Mouse (Mus musculus) intestine, embryonic 16.5 days (tissue): Measurements from ENCODE around the gene Igf1. TPM values are rescaled to one million over a fixed set of nuclear protein-coding genes. Genes with fewer than 3 reads are reported as not detected.

Source experiments
- ATAC-seq: fragments of 200-750 bp; cut with Nextera tagmentation; 2 replicates; pipeline ENCODE4 v1.8.0; 2017; ENCODE audit warnings: moderate TSS enrichment, moderate library complexity
- H3K27ac ChIP-seq: fragments of 300-500 bp; sonication (generic); 2 replicates; pipeline ENCODE4 v1.5.1; 2014; ENCODE audit warnings: mild to moderate bottlenecking, low read length
- H3K27me3 ChIP-seq: fragments of 300-500 bp; sonication (generic); replicated peaks from 2 replicates; pipeline ENCODE4 v1.6.1; 2014; ENCODE audit warnings: low read length, control low read depth, mixed read lengths; ENCODE audit not compliant: control insufficient read depth, insufficient read depth
- H3K36me3 ChIP-seq: fragments of 300-500 bp; sonication (generic); 2 replicates; pipeline ENCODE4 v1.6.1; 2014; ENCODE audit warnings: low read length, control low read depth; ENCODE audit not compliant: control insufficient read depth, insufficient read depth
- H3K4me1 ChIP-seq: fragments of 300-500 bp; sonication (generic); 2 replicates; pipeline ENCODE4 v1.6.1; 2014; ENCODE audit warnings: low read length, control low read depth, mixed read lengths; ENCODE audit not compliant: control insufficient read depth, insufficient read depth
- H3K4me2 ChIP-seq: fragments of 300-500 bp; sonication (generic); 2 replicates; pipeline ENCODE4 v1.6.1; 2014; ENCODE audit warnings: low read depth, low read length, control low read depth
- H3K4me3 ChIP-seq: fragments of 300-500 bp; sonication (generic); 2 replicates; pipeline ENCODE4 v1.5.1; 2014; ENCODE audit warnings: mild to moderate bottlenecking, low read length
- H3K9ac ChIP-seq: fragments of 300-500 bp; sonication (generic); 2 replicates; pipeline ENCODE4 v1.6.1; 2014; ENCODE audit warnings: low read depth, low read length
- H3K9me3 ChIP-seq: fragments of 300-500 bp; sonication (generic); 2 replicates; pipeline ENCODE4 v1.6.1; 2016; ENCODE audit warnings: low read length, control low read depth; ENCODE audit not compliant: control insufficient read depth
- WGBS: fragments of 180-500 bp; shearing (Covaris S2); extraction: QIAGEN DNeasy Blood & Tissue Kit; methylation state at CpG from one replicate; pipeline ENCODE4 v1.1.7; 2014; 5-methylcytosine and 5-hydroxymethylcytosine counted together
- polyA plus RNA-seq: library from polyadenylated mRNA; unstranded; fragments of >200 nt; fragmentation: Nextera tagmentation; extraction: Ambion mirVana; gene quantifications from 2 replicates; pipeline ENCODE4 v1.2.1, GENCODE M21; 2015

The Igf1 gene
- 36.2 and 36.3 TPM in 2 replicates for polyA plus RNA-seq

GRCm38 (mm10) chr10:87858013-87858806, at the start of gene Igf1:
Igf1 (plus strand) TSS chr10:87858265.
- 34% methylated on average over 5 of the region's 5 CpGs for WGBS
- Histone ChIP-seq H3K9me3 (no peaks in the 10 kb centered on the region), H3K9ac (0 out of 2 replicates have a peak within 1 kb of the TSS, but pooled peaks have one; percentile 41), H3K27ac (peak within 1 kb of the TSS; percentile 81), H3K4me2 (peak within 1 kb of the TSS; percentile 73), H3K36me3 (no peaks in the 10 kb centered on the region), H3K27me3 (no peaks in the 10 kb centered on the region), H3K4me1 (peaks cover 14% of the 10 kb centered on the region), H3K4me3 (peak within 1 kb of the TSS; percentile 59)
- peak; percentile 37; the same call in 1 of the 2 replicates for ATAC-seq

GRCm38 (mm10) chr10:87812157-87813072, 45.6 kb upstream of the Igf1 start:
- H3K27me3 ChIP-seq, result no peaks in the 10 kb centered on the region
- H3K4me3 ChIP-seq, result no peak overlapping the region
- H3K4me2 ChIP-seq, result no peak overlapping the region
- no peaks in the 10 kb centered on the region; the same call in 1 of the 2 replicates for H3K4me1 ChIP-seq
- no peaks in the 10 kb centered on the region for H3K9me3 ChIP-seq
- no peak overlapping the region for H3K27ac ChIP-seq
- no peak overlapping the region for H3K9ac ChIP-seq
- ATAC-seq, result no peak
- 31% methylated on average over 8 of the region's 8 CpGs for WGBS
- no peaks in the 10 kb centered on the region for H3K36me3 ChIP-seq

- ATAC-seq, result no peak
- no peaks in the 10 kb centered on the region for H3K9me3 ChIP-seq
- H3K36me3 ChIP-seq, result no peaks in the 10 kb centered on the region
- H3K4me1 ChIP-seq, result no peaks in the 10 kb centered on the region; the same call in 1 of the 2 replicates
- H3K4me2 ChIP-seq, result no peak overlapping the region
- WGBS, result 10% methylated on average over 3 of the region's 3 CpGs
- no peak overlapping the region for H3K4me3 ChIP-seq
- H3K9ac ChIP-seq, result no peak overlapping the region
- H3K27me3 ChIP-seq, result no peaks in the 10 kb centered on the region
- no peak overlapping the region for H3K27ac ChIP-seq
Measured at GRCm38 (mm10) chr10:87813073-87813590, 44.9 kb upstream of the Igf1 start.

- no peaks in the 10 kb centered on the region for H3K9me3 ChIP-seq
- no peaks in the 10 kb centered on the region; the same call in 1 of the 2 replicates for H3K4me1 ChIP-seq
- H3K4me3 ChIP-seq, result no peak overlapping the region
- H3K27me3 ChIP-seq, result no peaks in the 10 kb centered on the region
- WGBS, result 83% methylated on average over 4 of the region's 4 CpGs
- H3K36me3 ChIP-seq, result no peaks in the 10 kb centered on the region
- no peak overlapping the region for H3K4me2 ChIP-seq
- ATAC-seq, result no peak
- H3K9ac ChIP-seq, result no peak overlapping the region
- H3K27ac ChIP-seq, result no peak overlapping the region
Measured at GRCm38 (mm10) chr10:87816861-87817260, 41.2 kb upstream of the Igf1 start.

- WGBS, result 64% methylated on average over 7 of the region's 7 CpGs
- no peak overlapping the region for H3K9ac ChIP-seq
- no peaks in the 10 kb centered on the region for H3K9me3 ChIP-seq
- no peaks in the 10 kb centered on the region for H3K27me3 ChIP-seq
- no peak for ATAC-seq
- no peaks in the 10 kb centered on the region for H3K36me3 ChIP-seq
- no peak overlapping the region for H3K4me3 ChIP-seq
- no peak overlapping the region for H3K4me2 ChIP-seq
- H3K4me1 ChIP-seq, result no peaks in the 10 kb centered on the region; the same call in 1 of the 2 replicates
- H3K27ac ChIP-seq, result no peak overlapping the region
Measured at GRCm38 (mm10) chr10:87817786-87818185, 40.3 kb upstream of the Igf1 start.

- Histone ChIP-seq H3K27ac (no peak overlapping the region), H3K27me3 (no peaks in the 10 kb centered on the region), H3K4me1 (no peaks in the 10 kb centered on the region), H3K9me3 (no peaks in the 10 kb centered on the region), H3K4me3 (no peak overlapping the region), H3K4me2 (no peak overlapping the region), H3K36me3 (no peaks in the 10 kb centered on the region), H3K9ac (no peak overlapping the region)
- ATAC-seq, result no peak
- 67% methylated on average over 10 of the region's 10 CpGs for WGBS
Measured at GRCm38 (mm10) chr10:87821906-87822305, 36.2 kb upstream of the Igf1 start.

- 84% methylated on average over 2 of the region's 2 CpGs for WGBS
- Histone ChIP-seq H3K27me3 (no peaks in the 10 kb centered on the region), H3K9ac (no peak overlapping the region), H3K27ac (no peak overlapping the region), H3K9me3 (no peaks in the 10 kb centered on the region), H3K4me1 (no peaks in the 10 kb centered on the region), H3K4me2 (no peak overlapping the region), H3K4me3 (no peak overlapping the region), H3K36me3 (no peaks in the 10 kb centered on the region)
- ATAC-seq, result no peak
Measured at GRCm38 (mm10) chr10:87830012-87830411, 28.1 kb upstream of the Igf1 start.

- Histone ChIP-seq H3K4me3 (no peak overlapping the region), H3K4me2 (no peak overlapping the region), H3K27me3 (no peaks in the 10 kb centered on the region), H3K36me3 (no peaks in the 10 kb centered on the region), H3K27ac (no peak overlapping the region), H3K4me1 (no peaks in the 10 kb centered on the region), H3K9me3 (no peaks in the 10 kb centered on the region), H3K9ac (no peak overlapping the region)
- WGBS, result 90% methylated on average over 2 of the region's 2 CpGs
- ATAC-seq, result no peak
Measured at GRCm38 (mm10) chr10:87830639-87831038, 27.4 kb upstream of the Igf1 start.

- Histone ChIP-seq H3K9me3 (no peaks in the 10 kb centered on the region), H3K4me1 (no peaks in the 10 kb centered on the region), H3K27ac (no peak overlapping the region), H3K9ac (no peak overlapping the region), H3K4me3 (no peak overlapping the region), H3K27me3 (no peaks in the 10 kb centered on the region), H3K36me3 (no peaks in the 10 kb centered on the region), H3K4me2 (no peak overlapping the region)
- no peak for ATAC-seq
- 92% methylated on average over 1 of the region's 1 CpGs for WGBS
Measured at GRCm38 (mm10) chr10:87832101-87832500, 26.0 kb upstream of the Igf1 start.
